Mouse (Mus musculus) T-helper 17 cell (primary cell): ENCODE results near the gene Tenm1.

Experiments
- in situ Hi-C, 2 experiments: fragments of 300-600 bp; cut with MboI, MseI; formaldehyde crosslinking; loops; 1 replicate in 1 of 2; 2 replicates in 1 of 2; pipeline ENCODE4 v1.15.1; 2025; ENCODE audit warnings: high pct_unique_total_duplicates in 2 of 2

The Tenm1 gene

DNA sequence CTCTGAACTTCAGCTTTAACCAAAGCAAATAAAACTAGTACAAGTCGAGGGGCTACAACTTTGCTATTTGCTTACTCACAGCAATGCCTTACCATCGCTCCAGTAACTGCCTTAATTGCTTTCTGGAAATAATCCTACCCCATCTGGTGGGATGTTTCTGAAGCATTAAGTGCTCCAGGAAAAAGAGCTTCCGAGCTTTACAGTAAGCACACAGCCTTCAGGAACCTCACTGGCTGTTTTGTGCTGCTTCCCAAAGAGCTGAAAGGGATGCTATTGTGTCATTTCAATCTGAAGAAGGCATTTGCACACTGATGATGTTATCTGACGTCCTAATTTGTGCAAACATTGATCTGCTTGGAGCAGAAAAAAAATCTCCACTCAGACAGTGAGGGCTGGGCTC, 647.4 kb downstream of the Tenm1 start:
- in situ Hi-C loops = loop anchor here in 1 of 2 experiments (10.0 kb wide), 1 partner anchor 1747 kb away; no protein-coding TSS in a partner anchor

DNA sequence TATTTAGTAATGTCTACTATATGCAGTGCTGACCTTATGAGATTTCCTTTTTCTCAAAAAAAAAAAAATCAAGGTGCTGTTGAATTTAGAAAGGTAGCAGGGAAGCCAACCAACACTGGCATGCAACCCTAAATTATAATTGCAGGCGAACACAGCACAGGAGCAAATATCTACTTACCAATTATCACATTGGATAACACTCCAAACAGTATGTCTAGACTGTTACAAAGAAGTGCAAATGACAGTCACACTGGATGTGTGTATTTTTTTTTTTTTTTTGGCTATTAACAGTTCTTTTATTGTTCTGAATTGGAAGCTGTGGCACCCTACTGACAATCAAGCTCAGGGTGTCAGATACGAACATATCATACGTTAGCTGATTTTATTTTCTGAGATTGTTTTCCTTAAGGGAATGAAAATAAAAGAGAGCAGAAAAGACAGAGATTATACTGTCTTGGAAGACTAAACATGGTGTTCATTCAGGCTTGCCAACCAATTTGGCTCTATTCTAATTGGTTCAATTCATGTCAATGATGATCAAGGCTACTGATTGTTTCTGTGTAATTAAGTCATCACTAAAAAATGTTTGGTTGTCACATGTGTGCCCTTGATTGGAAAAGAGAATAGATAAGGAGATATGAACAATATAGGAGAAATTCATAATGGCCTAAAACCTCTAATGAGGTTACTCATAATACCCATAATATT, 710.7 kb downstream of the Tenm1 start:
- in situ Hi-C loops = no loop called here

DNA sequence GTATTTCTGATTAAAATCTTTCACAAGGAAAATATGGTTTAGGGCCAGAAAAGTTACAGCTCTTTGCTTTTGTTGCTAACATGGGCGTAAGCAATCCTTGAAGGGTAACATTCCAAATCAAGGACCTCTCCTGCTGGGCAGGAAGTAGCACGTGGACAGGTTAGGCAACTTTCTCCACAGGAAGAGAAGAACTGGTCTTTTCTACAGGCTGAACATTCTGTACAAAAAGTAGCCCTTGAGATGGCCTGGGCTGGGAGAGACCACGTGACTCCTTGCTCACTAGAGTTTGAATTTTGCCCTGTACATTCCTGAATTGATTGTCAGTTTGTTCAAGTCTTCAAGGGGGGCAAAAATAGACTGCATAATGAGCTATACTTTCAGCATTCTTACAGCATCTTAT, 728.6 kb downstream of the Tenm1 start:
- in situ Hi-C loops = no loop called here

DNA sequence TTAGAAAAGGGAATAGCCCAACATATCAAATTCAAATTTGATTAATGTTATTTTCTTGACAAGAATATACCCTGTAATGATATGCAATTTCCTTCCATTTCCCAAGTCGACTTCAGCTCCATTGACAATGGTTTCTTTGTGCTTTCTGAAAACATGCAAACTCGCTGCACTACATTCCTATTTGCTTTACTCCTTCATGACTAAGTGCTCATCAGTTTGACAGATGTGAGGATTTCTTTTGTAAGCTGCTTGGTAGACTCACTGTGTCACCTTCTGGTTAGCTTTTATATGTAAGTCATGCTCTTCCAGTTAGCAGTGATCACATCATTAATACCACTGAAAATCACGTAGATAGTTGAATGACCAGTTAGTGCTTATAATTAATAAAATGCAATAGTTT, 781.8 kb downstream of the Tenm1 start:
- in situ Hi-C loops = no loop called here

DNA sequence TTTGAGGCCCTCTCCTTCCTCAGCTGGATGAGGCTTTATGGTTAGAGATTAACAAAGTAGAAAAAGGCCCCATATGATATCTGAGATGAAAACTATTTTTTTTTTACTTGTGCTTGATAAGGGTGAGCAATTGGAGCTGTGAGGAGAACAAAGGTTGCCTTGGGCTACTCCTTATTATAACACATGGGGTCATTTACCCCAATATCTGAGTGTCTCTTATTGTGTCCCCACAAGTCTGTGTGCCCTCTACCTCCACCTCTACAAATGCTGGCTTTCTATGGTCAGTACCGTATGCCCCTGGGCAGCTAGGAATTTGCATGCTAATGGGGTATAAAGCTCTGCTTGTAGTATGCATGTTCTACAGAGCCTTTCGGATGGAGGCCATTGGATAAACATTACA, 848.4 kb downstream of the Tenm1 start:
- in situ Hi-C loops = no loop called here

DNA sequence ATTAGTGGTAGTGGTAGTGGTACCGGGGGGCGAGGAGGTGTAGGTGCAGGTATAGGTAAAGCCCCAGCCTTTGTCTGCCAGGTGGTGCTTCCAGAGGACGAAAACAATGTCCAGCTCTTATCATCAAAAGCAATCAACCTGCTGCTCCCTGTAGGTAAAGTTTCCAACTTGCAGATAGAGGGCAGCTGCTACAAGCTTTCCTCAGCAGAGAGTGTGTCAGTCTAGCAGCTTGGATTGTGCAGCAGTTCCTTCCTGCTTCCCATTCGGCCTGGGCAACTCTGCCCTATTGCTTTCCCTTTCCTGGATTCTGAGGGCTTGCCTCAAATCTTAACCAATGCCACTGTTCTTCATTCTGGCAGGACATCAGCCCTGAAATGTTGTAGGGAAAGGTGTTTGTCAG, 870.2 kb downstream of the Tenm1 start:
- in situ Hi-C loops = loop anchor here in 1 of 2 experiments (10.0 kb wide), 1 partner anchor 416 kb away; no protein-coding TSS in a partner anchor

DNA sequence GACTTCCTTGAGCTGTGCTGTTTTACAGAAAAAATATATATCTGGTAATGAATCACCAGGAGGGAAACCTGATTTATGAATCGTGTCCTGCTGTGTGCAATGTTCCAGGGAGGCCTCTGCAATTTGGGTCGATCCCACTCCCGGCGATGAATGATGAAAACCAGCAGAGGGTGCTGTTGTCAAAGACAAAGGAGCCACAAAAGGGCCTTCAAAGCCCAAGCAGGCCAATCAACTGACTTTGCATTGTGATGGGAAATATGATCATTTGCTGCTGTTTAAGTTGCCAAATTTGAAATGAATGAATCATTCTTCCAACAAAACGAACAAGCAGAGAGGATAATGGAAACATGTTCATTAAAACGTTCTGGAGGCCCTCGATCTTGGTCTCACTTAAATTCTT, 871.6 kb downstream of the Tenm1 start:
- in situ Hi-C loops = loop anchor here in 1 of 2 experiments (10.0 kb wide), 1 partner anchor 418 kb away; no protein-coding TSS in a partner anchor

DNA sequence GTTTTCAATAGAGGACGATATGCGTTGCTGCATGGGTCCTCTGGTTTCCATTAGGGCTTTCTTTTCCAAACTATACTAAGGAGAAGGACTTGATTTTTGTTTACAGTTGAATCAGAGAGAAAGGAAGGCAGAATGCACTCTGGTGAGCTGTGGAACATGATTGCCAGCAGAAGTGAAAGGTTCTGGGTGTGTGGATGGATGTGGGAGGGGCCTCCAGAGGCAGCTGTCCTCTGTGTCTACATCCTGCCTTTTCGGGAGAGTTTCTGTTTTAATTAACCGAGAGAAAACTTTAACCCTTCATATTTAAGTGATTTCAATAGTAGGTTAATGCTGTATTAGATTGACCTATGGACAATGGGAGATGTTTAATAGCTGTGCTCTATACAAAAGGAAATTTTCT, 880.4 kb downstream of the Tenm1 start:
- in situ Hi-C loops = no loop called here

DNA sequence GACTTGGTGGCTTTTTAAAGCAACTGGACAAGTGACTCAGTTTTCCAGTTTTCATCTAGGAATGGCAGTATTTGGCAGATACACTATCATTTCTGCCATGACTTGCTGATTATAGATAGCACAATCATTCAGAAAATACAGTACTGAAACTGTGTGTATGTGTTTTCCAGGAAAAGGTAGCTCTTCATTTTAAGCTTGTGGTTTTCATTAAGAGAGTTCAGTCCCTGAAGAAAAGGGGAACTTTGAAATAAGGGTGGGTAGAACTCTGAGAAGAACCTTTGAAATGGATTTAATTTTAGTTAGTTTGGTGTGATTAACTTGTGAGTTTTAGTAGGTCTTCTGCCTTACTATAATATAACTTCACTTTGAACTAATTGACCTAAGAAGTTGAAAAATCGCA, 883.9 kb downstream of the Tenm1 start:
- in situ Hi-C loops = no loop called here

DNA sequence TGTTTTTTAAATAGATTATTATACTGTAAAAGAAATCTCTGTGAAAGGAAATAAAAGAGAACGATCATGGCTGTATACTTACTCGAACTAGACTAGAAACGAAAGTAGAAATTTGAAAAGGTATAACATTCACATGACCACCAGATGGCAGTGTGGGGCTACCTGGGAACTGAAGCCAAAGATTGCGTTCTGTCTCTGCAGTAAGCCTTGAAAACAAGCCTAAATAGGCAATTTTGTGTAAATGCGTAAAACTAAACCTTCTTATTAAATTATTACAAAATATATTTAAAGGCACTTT, 888.2 kb downstream of the Tenm1 start:
- in situ Hi-C loops = no loop called here

DNA sequence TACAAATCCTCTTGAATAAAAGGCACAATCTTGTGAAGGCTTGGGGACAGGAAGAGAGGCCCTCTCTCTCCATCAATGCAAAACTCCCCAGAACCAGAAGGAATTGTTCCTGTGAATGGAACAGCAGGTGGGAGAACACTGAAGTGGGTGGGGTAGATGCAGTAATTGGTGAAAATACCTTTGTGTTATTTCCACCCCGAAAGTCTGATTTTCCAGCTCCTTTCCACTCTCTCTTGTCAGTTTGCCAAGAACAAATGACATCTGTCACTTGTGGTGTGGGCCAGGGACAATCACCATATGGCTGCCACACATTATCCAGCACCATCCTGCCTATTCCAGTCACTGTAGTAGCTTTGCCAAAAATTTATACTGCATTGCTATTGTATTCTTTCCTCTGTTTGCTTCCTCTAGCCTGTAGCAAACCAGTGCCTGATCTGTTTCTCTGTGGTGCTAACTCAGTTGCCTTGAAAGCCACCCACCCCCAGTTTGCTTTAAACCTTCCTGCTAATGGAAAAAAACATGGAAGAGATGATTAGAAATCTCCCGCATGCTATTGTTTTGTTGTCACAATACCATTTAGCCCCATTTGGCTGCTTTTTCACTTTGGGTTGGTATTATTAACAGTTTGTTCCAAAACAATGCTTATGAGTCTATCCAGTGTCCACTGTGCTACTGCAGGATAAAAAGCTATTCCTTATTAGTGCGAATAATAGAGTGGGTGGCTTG, 888.7 kb downstream of the Tenm1 start:
- in situ Hi-C loops = no loop called here

DNA sequence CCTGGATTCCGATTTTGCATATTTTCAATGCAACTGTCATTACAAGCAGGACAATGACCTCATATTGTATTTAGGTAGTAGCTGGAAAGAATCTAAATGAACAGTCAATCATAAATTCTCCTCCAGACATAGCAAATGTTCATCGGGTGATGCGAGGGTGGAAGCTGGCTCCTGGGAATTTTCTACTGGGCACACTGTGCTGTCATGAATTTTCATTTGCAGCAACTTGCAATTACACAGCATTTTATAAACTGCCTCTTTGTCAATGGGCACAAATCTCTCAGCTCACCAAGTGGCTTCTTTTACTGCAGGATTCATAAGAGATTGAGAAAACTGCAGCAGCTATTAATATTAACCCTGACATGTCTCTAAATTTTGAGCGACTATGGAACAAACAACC, 898.2 kb downstream of the Tenm1 start:
- in situ Hi-C loops = no loop called here

DNA sequence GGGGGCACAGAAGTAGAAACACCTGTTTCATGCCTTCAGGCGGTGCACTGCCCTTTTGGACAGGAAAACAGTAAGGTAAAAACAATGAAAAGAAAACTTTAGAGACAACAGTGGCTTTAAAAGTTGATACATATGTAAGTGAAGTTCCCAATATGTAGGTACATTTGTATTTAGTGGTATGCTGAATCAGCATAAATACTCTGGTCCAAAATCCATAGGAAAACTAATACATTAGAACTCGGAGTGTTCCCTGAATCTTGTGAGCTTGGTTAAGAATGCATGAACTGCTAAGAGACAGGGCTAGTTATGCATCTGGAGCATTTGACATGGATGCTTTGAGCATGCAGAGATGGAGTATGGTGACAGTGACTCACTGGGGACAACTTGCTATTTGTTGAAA, 906.1 kb downstream of the Tenm1 start:
- in situ Hi-C loops = loop anchor here in 1 of 2 experiments (10.0 kb wide), 1 partner anchor 258 kb away; no protein-coding TSS in a partner anchor

DNA sequence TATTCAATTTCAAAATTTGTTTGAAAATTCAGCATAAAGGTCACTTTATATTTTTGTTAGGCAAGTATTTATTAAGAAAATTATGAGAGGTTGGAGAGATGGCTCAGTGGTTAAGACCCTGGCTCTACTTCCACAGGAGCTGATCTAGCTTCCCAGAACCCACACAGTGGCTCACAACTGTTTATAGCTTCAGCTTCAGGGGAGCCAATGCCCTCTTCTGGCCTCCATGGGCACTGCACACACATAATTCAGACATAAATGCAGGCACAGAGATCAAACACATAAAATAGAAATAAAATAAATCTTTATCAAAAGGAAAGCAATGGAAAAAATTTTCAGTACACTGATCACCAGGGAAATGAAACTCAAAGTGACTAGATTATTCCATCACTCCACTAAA, 916.4 kb downstream of the Tenm1 start:
- in situ Hi-C loops = no loop called here

DNA sequence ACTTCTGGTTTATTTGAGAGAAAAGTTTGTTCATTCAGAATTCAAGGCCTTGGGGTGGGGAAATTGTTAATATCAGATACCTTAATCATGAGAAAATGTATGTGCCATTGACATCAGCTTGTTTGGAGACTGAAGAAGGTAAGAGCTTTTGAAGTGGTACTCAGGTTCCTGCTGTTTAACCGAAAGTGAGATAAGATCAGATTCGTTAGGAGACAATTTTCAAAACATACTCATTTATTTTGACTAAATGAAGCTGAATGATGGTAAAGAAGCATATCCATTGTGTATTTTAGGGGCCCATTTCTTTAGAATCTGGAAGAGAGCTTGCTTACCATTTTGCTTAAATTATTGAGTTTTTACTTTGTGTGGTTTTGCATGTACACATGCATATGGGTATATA, 917.8 kb downstream of the Tenm1 start:
- in situ Hi-C loops = no loop called here

DNA sequence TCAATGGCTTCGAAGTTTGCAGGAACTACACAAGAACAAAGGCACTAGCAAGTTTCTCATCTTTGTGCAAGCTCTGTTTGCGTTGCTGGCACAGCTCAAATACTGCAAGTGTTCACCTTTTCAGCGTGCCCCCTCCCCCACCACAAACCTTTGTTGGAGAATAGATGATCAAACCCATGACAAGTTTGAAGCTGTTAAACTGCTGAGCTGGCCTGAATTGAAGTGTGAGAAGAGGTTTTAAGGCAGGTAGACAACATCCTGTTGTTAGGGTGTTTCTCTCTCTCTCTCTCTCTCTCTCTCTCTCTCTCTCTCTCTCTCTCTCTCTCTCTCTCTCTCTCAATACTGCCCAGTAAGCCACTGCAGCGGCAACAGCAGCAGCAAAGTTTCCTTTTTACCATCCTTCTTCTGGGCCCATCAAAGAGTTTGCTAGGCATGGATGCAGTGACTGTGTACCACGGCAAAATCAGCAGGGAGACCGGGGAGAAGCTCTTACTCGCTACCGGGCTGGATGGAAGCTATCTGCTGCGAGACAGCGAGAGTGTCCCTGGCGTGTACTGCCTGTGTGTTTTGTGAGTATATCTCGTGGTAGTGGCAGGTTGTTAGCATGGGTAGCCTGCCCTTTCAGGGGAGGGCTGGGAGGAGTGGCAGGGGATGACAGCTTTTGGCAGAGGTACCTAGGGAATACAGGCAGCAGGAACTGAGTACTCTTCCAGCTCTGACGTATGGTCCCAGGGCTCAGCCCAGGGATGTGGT, 926.5 kb downstream of the Tenm1 start, which contains the start of gene Sh2d1a:
Gene Sh2d1a (plus strand): TSS at position 163 of the 753 bp plus-strand sequence.
- in situ Hi-C loops = no loop called here

DNA sequence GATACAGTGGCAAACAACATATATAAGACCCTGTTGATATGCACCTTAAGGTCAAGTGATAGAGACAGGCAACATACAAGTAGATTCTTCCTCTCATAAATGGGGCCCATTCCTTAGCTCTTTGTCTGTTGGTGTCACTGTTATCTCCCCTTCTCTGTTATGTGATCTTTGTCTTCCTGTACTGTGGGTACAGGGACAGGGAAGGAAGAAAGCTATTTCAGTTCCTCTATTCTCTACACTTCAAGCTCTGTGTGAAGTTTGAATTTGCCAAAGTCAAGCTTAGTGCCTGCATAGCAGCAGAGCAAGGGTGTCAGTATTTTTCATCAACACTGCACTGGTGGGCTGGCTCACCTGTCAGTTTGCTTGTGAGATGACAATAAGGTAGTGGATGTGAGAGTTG, 928.4 kb downstream of the Tenm1 start:
- in situ Hi-C loops = no loop called here

DNA sequence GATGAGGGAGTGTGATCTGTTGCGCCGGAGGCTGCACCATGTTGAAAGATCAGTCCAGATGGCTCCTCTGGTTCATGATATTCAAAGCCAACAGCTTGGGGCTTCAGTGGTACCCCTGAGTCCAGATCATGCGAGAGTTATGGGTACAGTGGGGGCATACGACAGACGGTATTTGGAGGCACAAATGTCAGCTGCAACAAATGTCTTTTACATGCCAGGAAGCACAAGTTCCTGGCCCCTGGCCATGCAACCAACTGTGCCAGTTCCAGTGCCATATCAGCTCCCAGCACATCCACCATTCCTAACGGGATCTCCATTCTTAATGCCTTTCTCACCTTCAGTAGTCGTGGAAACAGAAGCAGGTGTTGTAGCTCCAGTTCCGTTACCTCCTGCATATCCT, 938.6 kb downstream of the Tenm1 start:
- in situ Hi-C loops = loop anchor here in 1 of 2 experiments (5.0 kb wide), 1 partner anchor 93 kb away; no protein-coding TSS in a partner anchor

DNA sequence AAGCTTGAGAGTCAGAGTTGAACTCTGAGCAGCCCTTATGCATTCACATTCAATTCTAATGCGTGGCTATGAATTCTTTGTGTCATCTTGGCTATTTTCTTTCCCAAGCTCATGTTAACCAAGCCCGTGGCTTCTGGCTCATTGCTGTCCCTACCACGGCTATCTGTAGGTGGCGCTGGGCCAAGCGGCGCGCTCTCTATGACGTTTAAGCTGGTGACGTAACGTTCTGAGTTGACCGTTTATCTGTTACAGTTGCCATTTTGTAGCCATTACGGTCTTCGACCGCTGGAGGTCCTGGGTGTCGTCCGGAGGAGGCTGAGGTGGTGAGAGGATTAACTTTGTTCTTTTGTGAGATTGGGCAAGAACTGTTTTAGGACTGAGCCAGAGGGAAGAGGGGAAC, 939.5 kb downstream of the Tenm1 start, which contains the start of gene Tex13c2:
Gene Tex13c2 (plus strand): TSS at position 246 of the 400 bp plus-strand sequence.
- in situ Hi-C loops = no loop called here
